Mouse (Mus musculus): ENCODE results near the gene Gm8369. TPM values are rescaled to one million over a fixed set of nuclear protein-coding genes. Genes with fewer than 3 reads are reported as not detected.
"Not testable (repeated sequence)": the region's sequence is repeated elsewhere in the genome, so short reads cannot be mapped to it uniquely, and the experiment has no call there.

The Gm8369 gene
- polyA plus RNA-seq, 1 experiment from 2014 or later: not detected

- no peak overlapping the region for H3K27ac ChIP-seq (replicated peaks in 1 of 2; ENCODE audit: control insufficient read depth in 1 of 2, insufficient read depth in 1 of 2, low read depth in 2 of 2, low read length in 2 of 2)
- no peaks in the 10 kb centered on the region for H3K27me3 ChIP-seq (ENCODE audit: control insufficient read depth, insufficient read depth, low read length)
- H3K4me1 ChIP-seq (ENCODE audit: control insufficient read depth in 2 of 2, insufficient read depth in 2 of 2, low read length in 2 of 2): no peaks in the 10 kb centered on the region
- no peak overlapping the region for H3K9ac ChIP-seq (ENCODE audit: low read length)
- H3K36me3 ChIP-seq (ENCODE audit: control insufficient read depth, insufficient read depth, low read length): no peaks in the 10 kb centered on the region
- H3K4me3 ChIP-seq (ENCODE audit: control insufficient read depth in 1 of 2, insufficient read depth in 1 of 2, low read depth in 1 of 2, low read length in 2 of 2): no peak overlapping the region
- WGBS: 62% methylated on average over 1 of the region's 1 CpGs
- H3K4me2 ChIP-seq (ENCODE audit: low read length): no peak overlapping the region
- ATAC-seq (ENCODE audit: insufficient number of reproducible peaks, insufficient read depth, low FRiP score, low read depth): no peak
- H3K9me3 ChIP-seq (ENCODE audit: control insufficient read depth, low read length): no peaks in the 10 kb centered on the region
Observed at GRCm38 (mm10) chr19:11492671-11493070, 6.9 kb downstream of the Gm8369 start.

DNA sequence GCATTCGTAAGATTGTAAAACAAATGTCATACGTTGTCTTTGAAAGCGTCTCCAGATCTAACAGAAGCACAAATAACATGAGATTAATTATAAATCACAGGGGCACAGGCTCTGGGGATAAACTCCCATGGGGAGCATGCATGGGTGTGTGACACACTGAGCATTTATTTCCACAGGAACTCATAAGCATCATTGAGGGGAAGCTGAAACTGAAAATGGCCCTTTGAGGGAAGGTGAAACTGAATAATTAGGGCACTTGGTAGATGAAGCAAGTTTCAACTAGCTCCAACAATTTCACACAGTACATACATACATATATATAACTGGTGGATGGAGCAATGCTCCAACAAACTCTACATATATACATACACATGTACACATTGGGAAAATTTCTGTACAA is 8.8 kb downstream of the Gm8369 start:
- ATAC-seq (ENCODE audit: insufficient number of reproducible peaks, insufficient read depth, low FRiP score, low read depth): no peak

DNA sequence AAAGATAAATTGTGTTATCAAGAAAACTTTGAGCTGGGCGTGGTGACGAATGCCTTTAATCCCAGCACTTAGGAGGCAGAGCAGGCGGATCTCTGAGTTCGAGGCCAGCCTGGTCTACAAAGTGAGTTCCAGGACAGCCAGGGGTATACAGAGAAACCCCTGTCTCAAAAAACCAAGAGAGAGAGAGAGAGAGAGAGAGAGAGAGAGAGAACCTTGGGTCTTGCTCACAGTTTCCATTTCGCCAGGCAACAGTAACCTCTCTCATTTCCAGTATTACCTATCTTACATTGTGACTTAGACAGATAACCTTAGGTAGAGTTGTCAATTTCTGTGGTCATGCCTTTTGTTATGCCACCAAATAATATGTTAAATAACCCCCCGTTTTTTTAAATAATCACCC is 10.6 kb downstream of the Gm8369 start:
- Histone ChIP-seq H3K9me3 (ENCODE audit: control insufficient read depth, low read length) (no peaks in the 10 kb centered on the region), H3K4me2 (ENCODE audit: low read length) (no peak overlapping the region), H3K9ac (ENCODE audit: low read length) (no peak overlapping the region), H3K36me3 (ENCODE audit: control insufficient read depth, insufficient read depth, low read length) (no peaks in the 10 kb centered on the region), H3K4me3 (ENCODE audit: control insufficient read depth in 1 of 2, insufficient read depth in 1 of 2, low read depth in 1 of 2, low read length in 2 of 2) (no peak overlapping the region), H3K27me3 (ENCODE audit: control insufficient read depth, insufficient read depth, low read length) (no peaks in the 10 kb centered on the region), H3K4me1 (ENCODE audit: control insufficient read depth in 2 of 2, insufficient read depth in 2 of 2, low read length in 2 of 2) (no peaks in the 10 kb centered on the region), H3K27ac (replicated peaks in 1 of 2; ENCODE audit: control insufficient read depth in 1 of 2, insufficient read depth in 1 of 2, low read depth in 2 of 2, low read length in 2 of 2) (no peak overlapping the region)
- no peak for ATAC-seq (ENCODE audit: insufficient number of reproducible peaks, insufficient read depth, low FRiP score, low read depth)
- WGBS: 63% methylated on average over 6 of the region's 6 CpGs

More for the DNA sequence above, 8.8 kb downstream of the Gm8369 start:
- Histone ChIP-seq H3K4me3 (ENCODE audit: control insufficient read depth in 1 of 2, insufficient read depth in 1 of 2, low read depth in 1 of 2, low read length in 2 of 2) (no peak overlapping the region), H3K36me3 (ENCODE audit: control insufficient read depth, insufficient read depth, low read length) (no peaks in the 10 kb centered on the region), H3K9ac (ENCODE audit: low read length) (no peak overlapping the region), H3K4me1 (ENCODE audit: control insufficient read depth in 2 of 2, insufficient read depth in 2 of 2, low read length in 2 of 2) (no peaks in the 10 kb centered on the region), H3K27me3 (ENCODE audit: control insufficient read depth, insufficient read depth, low read length) (no peaks in the 10 kb centered on the region), H3K27ac (replicated peaks in 1 of 2; ENCODE audit: control insufficient read depth in 1 of 2, insufficient read depth in 1 of 2, low read depth in 2 of 2, low read length in 2 of 2) (no peak overlapping the region), H3K4me2 (ENCODE audit: low read length) (no peak overlapping the region), H3K9me3 (ENCODE audit: control insufficient read depth, low read length) (no peaks in the 10 kb centered on the region)
- WGBS: 70% methylated on average over 3 of the region's 3 CpGs

GRCm38 (mm10) chr19:11497300-11497699 is 11.6 kb downstream of the Gm8369 start:
- not testable (repeated sequence) for H3K4me3 ChIP-seq (ENCODE audit: control insufficient read depth in 1 of 2, insufficient read depth in 1 of 2, low read depth in 1 of 2, low read length in 2 of 2); H3K4me2 ChIP-seq (ENCODE audit: low read length); H3K4me1 ChIP-seq (ENCODE audit: control insufficient read depth in 2 of 2, insufficient read depth in 2 of 2, low read length in 2 of 2); H3K27me3 ChIP-seq (ENCODE audit: control insufficient read depth, insufficient read depth, low read length); H3K9me3 ChIP-seq (ENCODE audit: control insufficient read depth, low read length); ATAC-seq (ENCODE audit: insufficient number of reproducible peaks, insufficient read depth, low FRiP score, low read depth); H3K9ac ChIP-seq (ENCODE audit: low read length); H3K36me3 ChIP-seq (ENCODE audit: control insufficient read depth, insufficient read depth, low read length); H3K27ac ChIP-seq (replicated peaks in 1 of 2; ENCODE audit: control insufficient read depth in 1 of 2, insufficient read depth in 1 of 2, low read depth in 2 of 2, low read length in 2 of 2)
- 70% methylated on average over 1 of the region's 1 CpGs for WGBS

DNA sequence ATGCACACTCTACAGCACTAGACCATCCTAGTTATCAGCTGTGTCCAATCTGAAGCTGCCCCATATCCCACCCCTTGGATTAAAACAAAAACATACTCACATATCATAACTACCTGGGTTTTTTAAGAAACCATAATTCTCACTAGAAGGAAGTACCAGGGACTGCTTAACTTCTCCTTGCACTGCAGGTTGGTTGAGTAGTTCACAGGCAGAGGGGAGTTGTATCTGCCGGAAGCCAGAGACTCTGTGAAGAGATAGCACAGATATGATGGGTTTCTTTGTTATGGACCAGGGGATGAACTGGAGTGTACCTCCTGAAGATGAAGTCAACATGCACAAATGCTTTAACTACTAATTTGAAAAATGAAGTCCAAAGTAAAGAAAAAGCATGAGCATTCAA is 15.1 kb downstream of the Gm8369 start:
- 82% methylated on average over 1 of the region's 1 CpGs for WGBS
- H3K9ac ChIP-seq (ENCODE audit: low read length): no peak overlapping the region
- H3K9me3 ChIP-seq (ENCODE audit: control insufficient read depth, low read length): no peaks in the 10 kb centered on the region
- H3K4me3 ChIP-seq (ENCODE audit: control insufficient read depth in 1 of 2, insufficient read depth in 1 of 2, low read depth in 1 of 2, low read length in 2 of 2): no peak overlapping the region
- no peak overlapping the region for H3K4me2 ChIP-seq (ENCODE audit: low read length)
- H3K27me3 ChIP-seq (ENCODE audit: control insufficient read depth, insufficient read depth, low read length): no peaks in the 10 kb centered on the region
- no peaks in the 10 kb centered on the region for H3K4me1 ChIP-seq (ENCODE audit: control insufficient read depth in 2 of 2, insufficient read depth in 2 of 2, low read length in 2 of 2)
- ATAC-seq (ENCODE audit: insufficient number of reproducible peaks, insufficient read depth, low FRiP score, low read depth): no peak
- H3K27ac ChIP-seq (replicated peaks in 1 of 2; ENCODE audit: control insufficient read depth in 1 of 2, insufficient read depth in 1 of 2, low read depth in 2 of 2, low read length in 2 of 2): no peak overlapping the region
- H3K36me3 ChIP-seq (ENCODE audit: control insufficient read depth, insufficient read depth, low read length): no peaks in the 10 kb centered on the region

DNA sequence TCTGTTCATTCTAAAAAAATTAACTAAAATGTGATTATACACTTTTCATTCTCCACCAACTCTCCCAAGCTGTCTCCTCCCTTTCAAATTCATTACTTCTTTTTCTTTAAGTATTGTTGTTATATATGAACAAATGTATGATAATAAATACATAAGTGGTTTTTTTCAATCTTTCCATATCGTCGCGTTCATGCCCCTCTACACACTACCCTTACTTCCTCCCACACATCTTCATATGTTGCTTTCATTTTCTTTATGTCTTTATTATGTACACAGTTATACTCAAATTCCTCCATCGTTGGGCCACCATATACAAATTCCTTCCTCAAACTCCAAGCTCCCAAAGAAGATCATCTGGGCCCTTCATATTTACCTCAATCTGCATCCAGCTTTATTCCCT is 15.6 kb downstream of the Gm8369 start:
- no peaks in the 10 kb centered on the region for H3K36me3 ChIP-seq (ENCODE audit: control insufficient read depth, insufficient read depth, low read length)
- H3K4me3 ChIP-seq (ENCODE audit: control insufficient read depth in 1 of 2, insufficient read depth in 1 of 2, low read depth in 1 of 2, low read length in 2 of 2): no peak overlapping the region
- no peak overlapping the region for H3K9ac ChIP-seq (ENCODE audit: low read length)
- H3K27ac ChIP-seq (replicated peaks in 1 of 2; ENCODE audit: control insufficient read depth in 1 of 2, insufficient read depth in 1 of 2, low read depth in 2 of 2, low read length in 2 of 2): no peak overlapping the region
- no peak for ATAC-seq (ENCODE audit: insufficient number of reproducible peaks, insufficient read depth, low FRiP score, low read depth)
- no peaks in the 10 kb centered on the region for H3K27me3 ChIP-seq (ENCODE audit: control insufficient read depth, insufficient read depth, low read length)
- no peaks in the 10 kb centered on the region for H3K9me3 ChIP-seq (ENCODE audit: control insufficient read depth, low read length)
- H3K4me1 ChIP-seq (ENCODE audit: control insufficient read depth in 2 of 2, insufficient read depth in 2 of 2, low read length in 2 of 2): no peaks in the 10 kb centered on the region
- WGBS: 79% methylated on average over 4 of the region's 4 CpGs
- no peak overlapping the region for H3K4me2 ChIP-seq (ENCODE audit: low read length)

GRCm38 (mm10) chr19:11504857-11505256 is 19.1 kb downstream of the Gm8369 start:
- no peak overlapping the region for H3K4me2 ChIP-seq (ENCODE audit: low read length)
- no peak overlapping the region for H3K4me3 ChIP-seq (ENCODE audit: control insufficient read depth in 1 of 2, insufficient read depth in 1 of 2, low read depth in 1 of 2, low read length in 2 of 2)
- H3K36me3 ChIP-seq (ENCODE audit: control insufficient read depth, insufficient read depth, low read length): no peaks in the 10 kb centered on the region
- 68% methylated on average over 1 of the region's 1 CpGs for WGBS
- no peaks in the 10 kb centered on the region for H3K27me3 ChIP-seq (ENCODE audit: control insufficient read depth, insufficient read depth, low read length)
- no peaks in the 10 kb centered on the region for H3K9me3 ChIP-seq (ENCODE audit: control insufficient read depth, low read length)
- H3K9ac ChIP-seq (ENCODE audit: low read length): no peak overlapping the region
- no peak for ATAC-seq (ENCODE audit: insufficient number of reproducible peaks, insufficient read depth, low FRiP score, low read depth)
- no peaks in the 10 kb centered on the region for H3K4me1 ChIP-seq (ENCODE audit: control insufficient read depth in 2 of 2, insufficient read depth in 2 of 2, low read length in 2 of 2)
- H3K27ac ChIP-seq (replicated peaks in 1 of 2; ENCODE audit: control insufficient read depth in 1 of 2, insufficient read depth in 1 of 2, low read depth in 2 of 2, low read length in 2 of 2): no peak overlapping the region

- 56% methylated on average over 1 of the region's 1 CpGs for WGBS
- H3K27ac ChIP-seq (replicated peaks in 1 of 2; ENCODE audit: control insufficient read depth in 1 of 2, insufficient read depth in 1 of 2, low read depth in 2 of 2, low read length in 2 of 2): no peak overlapping the region
- H3K4me3 ChIP-seq (ENCODE audit: control insufficient read depth in 1 of 2, insufficient read depth in 1 of 2, low read depth in 1 of 2, low read length in 2 of 2): no peak overlapping the region
- H3K9ac ChIP-seq (ENCODE audit: low read length): no peak overlapping the region
- H3K9me3 ChIP-seq (ENCODE audit: control insufficient read depth, low read length): no peaks in the 10 kb centered on the region
- H3K4me1 ChIP-seq (ENCODE audit: control insufficient read depth in 2 of 2, insufficient read depth in 2 of 2, low read length in 2 of 2): no peaks in the 10 kb centered on the region
- H3K36me3 ChIP-seq (ENCODE audit: control insufficient read depth, insufficient read depth, low read length): no peaks in the 10 kb centered on the region
- H3K4me2 ChIP-seq (ENCODE audit: low read length): no peak overlapping the region
- no peaks in the 10 kb centered on the region for H3K27me3 ChIP-seq (ENCODE audit: control insufficient read depth, insufficient read depth, low read length)
- no peak for ATAC-seq (ENCODE audit: insufficient number of reproducible peaks, insufficient read depth, low FRiP score, low read depth)
Observed at GRCm38 (mm10) chr19:11513458-11513857, 27.7 kb downstream of the Gm8369 start.
